Mouse (Mus musculus) c-Kit-positive CD71-positive TER-119-positive erythroid progenitor cells, embryonic 14.5 days (primary cell): ENCODE results near the gene Srrm4.

Experiments
- DNase-seq: peaks from one replicate; pipeline ENCODE4 v3.0.0-alpha.2; 2013; ENCODE audit warnings: low spot score

The Srrm4 gene

DNA sequence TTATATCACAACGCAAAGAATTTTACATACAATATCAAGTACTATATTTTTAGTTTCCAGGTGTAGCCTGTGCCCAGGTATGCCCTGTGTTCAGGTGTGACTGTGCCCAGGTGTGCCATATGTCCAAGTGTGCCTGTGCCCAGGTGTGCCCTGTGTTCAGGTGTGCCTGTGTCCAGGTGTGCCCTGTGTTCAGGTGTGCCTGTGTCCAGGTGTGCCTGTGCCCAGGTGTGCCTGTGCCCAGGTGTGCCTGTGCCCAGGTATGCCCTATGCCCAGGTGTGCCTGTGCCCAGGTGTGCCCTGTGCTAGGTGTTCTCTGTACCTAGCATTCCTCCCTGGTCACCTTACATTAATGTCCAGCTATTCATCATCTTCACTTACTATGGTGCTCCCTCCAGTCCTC is 185.7 kb downstream of the Srrm4 start:
- DNase-seq = no peak

DNA sequence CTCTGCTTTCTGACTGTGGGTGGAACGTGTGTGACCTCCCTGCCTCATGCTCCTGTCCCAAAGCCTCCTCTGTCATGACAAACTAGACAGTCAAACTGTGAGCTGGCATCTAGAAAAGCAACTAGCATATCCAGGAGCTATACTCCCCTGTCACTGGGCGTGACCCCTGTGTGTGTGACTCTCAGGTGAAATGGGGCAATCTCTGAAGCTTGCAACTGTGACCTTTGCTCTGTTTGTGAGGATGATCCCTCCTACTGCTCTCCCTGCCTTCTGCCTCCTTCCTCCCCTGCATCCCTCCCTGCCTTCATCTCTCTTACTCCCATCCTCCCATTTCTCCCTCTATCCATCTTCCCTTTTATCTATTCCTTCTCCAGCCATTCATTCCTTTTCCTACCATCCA is 187.6 kb downstream of the Srrm4 start:
- no peak for DNase-seq

DNA sequence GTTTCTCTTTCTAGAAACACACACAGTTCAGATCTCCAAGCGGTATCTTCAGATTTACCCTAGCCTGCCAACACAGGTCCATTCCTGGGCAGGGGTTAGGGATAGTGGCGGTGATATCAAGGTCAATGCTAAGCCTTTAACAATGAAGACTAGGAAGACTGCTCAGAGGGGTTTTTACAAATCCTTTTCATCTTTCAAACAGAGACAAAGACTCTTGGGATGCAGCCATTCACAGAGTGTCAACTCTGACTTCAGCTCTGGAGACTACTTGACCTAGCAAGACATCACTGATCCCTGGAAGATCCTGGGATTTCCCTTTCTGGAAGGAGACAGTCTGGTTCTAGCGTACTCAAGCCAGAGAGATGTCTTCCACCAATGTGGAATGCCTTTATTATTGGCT is 190.8 kb downstream of the Srrm4 start:
- no peak for DNase-seq

DNA sequence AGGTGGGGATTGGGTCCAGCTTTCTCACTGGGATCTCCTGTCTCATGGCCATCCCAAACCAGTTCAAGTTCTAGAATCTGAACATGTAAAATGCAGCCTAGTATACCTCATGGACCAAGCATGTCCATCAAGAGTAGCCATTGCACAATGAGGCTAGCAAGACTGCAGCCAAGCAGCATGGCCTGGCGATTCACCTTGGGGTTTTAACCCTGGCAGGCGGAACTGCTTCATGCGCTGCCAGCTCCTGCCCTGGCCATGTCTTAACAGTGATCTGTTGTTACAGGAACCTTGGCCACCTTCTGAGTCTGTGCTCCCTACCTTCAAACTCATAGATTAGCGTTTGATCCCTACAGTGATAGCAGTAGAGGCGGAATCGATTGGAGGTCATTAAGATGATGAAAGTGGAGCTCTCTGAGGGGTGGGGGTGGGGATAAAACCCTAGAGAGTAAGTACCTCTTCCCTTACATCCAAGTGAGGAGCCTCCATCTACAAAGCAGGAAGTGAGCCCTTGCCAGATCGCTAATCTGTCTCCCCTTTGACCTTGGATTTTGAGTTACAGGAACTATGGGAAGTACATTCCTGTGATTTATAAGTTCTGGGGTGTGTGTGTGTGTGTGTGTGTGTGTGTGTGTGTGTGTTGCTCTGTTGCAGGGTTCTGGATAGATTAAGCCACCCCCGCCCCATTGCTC is 191.4 kb downstream of the Srrm4 start:
- no peak for DNase-seq

DNA sequence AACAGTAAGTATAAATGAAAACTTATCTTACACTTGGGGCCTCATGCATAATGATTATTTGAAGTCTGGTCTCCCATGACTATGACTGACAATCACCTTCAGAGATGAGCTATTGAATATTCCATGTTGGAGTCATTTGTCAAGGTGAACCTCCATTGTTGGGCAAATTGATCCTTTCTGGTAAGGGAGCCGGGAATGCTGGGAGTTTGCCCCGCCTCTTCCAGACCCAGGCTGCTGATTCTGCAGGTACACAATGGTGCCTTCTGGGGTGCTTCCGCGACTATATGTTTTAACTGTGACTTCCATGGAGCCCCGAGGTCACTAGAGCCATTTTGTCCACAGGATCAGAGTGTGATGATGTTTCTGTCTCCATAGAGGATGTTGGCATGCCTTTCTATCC is 195.5 kb downstream of the Srrm4 start:
- no peak for DNase-seq

DNA sequence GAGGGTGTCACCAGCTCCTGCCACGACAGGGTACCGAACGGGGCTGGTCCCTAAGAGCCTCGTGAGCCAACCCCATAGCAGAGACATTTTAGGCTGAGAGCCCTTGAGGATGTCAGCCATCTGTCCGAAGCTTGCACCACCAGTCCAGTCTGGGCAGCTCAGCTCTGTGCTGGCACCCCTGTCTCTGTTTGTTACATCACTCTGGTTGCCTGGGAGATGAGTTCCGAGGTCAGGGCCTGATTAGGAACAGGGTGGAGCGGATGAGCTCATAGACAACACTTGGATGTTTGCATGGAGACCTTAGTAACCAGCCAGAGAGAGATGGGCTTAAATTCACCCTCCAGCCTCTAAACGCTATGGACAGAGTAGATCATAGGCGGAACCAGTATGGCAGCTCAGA is 199.0 kb downstream of the Srrm4 start:
- no peak for DNase-seq

DNA sequence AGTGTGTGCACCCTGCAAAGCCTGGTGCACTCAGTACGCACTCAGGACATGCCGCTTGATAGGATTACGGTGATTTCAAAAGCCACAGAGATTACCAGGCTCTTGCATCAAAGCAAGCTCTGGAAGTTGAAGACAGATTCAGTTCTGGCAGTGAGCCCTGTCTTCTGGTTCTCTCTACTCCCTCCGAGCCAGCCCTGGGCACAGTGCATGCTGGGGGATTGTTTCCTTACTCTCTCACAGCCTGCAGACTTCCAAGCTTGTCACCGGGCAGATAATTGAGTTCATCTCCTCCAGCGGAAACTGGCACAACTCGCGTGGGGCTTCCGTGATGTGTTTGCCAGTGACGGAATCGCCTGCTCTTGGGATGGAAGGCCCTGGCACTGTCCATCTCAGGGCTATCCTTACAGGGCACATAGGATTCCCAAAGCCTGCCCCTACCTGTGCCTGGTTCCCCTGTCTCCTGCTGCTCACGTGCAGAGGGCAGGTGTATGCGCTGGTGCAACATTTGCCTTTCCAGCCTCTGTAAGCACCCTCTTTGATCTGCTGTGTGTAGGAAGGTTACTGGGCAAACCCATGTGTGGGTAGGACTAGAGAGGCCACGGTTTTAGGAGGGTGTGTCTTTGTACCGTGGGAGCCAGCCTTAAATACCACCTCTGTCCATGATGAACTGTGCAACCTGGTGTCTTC is 201.6 kb downstream of the Srrm4 start:
- DNase-seq = no peak

DNA sequence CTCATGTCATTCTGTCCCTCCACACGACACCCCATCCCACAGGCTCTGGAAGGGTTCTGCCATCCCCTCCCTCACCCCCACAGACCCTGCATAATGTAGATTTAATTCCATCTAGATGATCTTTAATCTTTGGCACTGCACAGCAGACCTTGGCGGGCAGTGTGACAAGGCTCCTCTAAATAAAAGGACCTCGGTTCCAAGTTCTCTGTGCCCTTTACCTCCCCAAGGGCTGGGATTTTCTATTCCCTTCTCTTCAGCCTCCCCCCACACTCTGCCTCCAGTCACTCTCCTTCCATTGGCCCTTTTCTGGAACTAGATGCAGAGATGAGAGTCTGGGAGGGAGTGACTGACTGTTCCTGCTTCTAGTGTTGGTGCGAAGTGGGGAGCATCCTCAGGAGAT is 202.3 kb downstream of the Srrm4 start:
- no peak for DNase-seq
